Mouse (Mus musculus) ES-CJ7 (cell line): ENCODE measurements around the gene Nob1.

ENCODE experiments used
- DNase-seq: peaks from one replicate; pipeline ENCODE4 v3.0.0; 2011; ENCODE audit warnings: low read depth, low spot score

The Nob1 gene

GRCm38 (mm10) chr8:107424597-107425229 is at the start of gene Nob1:
TSS of gene Nob1 (minus strand) at chr8:107425051.
- DNase-seq, result peak; percentile 99

GRCm38 (mm10) chr8:107473369-107473768 is 48.5 kb upstream of the Nob1 start:
- DNase-seq, result no peak

GRCm38 (mm10) chr8:107472403-107473100 is 47.7 kb upstream of the Nob1 start:
- DNase-seq, result no peak

DNA sequence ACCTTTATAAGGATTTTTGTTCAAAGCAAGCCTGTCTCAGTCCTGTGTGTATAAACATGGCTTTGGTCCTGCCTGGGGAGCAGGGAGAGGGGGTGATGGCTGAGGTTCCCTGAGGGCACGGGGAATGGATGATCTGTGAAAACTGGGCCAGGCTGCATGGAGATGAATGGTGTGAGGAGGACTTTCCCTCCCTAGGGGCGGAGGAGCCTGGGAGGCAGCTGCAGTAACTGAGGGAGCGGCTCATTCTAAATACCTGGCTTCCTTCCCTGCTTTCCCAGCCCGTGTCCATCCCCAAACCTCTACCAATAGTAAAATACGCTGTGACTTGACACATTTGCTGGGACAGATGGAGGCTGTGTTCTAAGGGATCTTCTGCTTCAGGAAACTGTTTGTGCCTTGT is 45.5 kb upstream of the Nob1 start:
- DNase-seq, result no peak

DNA sequence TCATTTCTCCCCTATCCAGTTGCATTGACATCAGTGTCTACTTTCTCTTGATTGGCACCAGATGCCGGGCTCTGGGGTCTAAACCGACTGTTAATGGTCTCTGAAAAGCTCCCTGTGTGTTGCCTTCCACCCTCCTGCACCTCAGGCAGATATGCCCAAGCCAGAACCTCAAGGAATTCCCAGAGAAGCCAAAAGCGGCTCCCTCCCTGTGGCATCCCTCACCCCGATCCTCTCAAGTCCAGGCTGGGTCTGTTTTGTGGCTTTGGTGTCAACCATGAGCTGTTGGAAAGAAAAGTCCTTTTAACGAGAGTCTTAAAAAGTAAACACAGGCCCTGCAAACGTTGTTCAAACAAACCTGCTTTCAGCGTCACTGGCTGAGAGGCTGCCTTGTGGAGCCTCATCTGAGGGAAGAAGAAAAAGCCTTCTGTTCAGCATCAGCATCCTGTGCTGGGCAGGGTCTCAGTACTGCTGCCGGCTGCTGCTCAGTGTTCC is 44.0 kb upstream of the Nob1 start:
- no peak for DNase-seq

DNA sequence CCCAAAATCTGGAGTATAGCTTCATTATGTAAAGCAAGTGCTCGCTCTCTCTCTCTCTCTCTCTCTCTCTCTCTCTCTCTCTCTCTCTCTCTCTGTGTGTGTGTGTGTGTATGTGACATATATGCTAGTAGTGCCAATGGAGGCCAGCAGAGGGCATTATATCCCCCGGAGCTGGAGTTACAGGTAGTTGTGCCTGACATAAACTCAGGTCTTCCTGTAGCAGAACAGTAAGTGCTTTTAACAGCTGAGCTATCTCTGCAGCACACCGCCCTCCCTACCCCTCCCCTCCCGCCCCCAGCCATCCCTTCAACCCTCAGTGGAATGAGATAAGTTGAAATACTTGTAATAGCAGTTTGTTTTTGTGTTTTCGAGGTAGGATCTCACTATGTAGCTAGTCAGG is 41.8 kb upstream of the Nob1 start:
- peak; percentile 78 for DNase-seq

DNA sequence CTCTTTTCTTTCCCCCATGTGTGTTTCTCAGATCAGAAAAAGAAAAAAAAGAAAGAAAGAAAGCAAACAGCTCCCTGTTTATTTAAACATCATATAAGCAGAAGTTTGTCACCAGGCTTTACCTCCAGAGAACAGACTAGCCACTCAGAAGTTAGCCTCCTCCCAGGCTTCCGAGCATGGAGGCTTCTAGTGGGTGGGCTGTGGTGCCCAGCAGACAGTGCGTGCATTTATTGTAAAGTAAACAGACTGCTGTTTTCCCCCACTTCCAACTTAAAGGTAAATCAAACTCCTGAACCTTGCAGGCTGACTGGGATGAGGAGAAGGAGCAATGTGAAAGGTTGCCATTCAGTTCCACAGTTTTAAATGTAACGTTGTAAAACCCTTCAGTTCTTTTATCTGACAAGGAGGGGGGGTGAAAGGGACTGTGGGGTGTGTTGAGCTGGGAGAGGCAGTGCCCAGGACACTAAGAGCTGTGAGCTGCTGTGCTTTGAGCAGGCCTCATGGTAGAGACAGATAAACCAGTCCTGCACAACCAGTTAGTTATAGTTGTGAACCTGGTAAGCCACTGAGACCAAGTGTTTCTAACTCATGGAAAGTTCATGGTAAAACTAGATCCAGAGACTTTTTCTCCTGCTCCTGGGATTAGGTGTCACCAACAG is 40.6 kb upstream of the Nob1 start:
- no peak for DNase-seq

- no peak for DNase-seq
These were observed 37.6 kb upstream of the Nob1 start for GRCm38 (mm10) chr8:107462423-107462822.

GRCm38 (mm10) chr8:107458281-107458680 is 33.4 kb upstream of the Nob1 start:
- no peak for DNase-seq

DNA sequence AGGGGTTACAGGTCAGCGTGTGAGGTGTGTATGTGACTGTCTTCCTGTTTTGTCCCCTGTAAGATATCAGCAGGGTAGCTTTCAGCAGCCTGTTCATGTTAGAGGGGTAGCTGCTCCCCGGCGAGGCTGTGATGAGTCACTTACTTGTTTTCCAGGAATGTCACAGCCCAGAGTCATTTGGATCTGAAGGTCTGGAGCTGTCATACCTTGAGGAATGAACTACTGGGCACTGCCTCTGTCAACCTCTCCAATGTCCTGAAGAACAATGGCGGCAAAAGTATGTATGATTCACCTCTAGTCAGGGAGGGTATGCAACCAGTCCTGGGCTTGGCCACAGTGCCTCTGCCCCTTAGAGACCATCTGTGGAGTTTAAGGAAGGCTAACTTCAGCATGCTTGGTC is 32.9 kb upstream of the Nob1 start:
- DNase-seq, result no peak

DNA sequence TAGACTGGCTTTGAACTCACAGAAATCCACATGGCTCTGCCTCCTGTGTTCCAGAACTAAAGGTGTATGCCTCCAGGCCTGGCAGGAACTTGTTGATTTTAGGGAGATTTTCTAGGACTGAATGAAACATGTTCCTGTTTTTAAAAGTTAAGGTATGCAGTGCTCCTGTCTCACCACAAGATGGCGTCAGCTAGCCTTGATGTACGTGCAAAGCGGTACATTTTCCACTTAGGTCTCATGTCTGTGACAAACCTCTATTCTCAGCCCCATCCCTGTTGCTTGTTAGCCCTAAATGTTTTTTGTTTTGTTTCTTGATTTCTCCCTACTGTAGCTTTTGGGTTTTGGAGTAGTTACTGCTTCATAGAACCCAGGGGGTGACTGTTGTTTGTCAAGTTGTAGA is 30.4 kb upstream of the Nob1 start:
- DNase-seq, result peak; percentile 76

- DNase-seq, result no peak
These were observed 28.5 kb upstream of the Nob1 start for GRCm38 (mm10) chr8:107453386-107453785.

DNA sequence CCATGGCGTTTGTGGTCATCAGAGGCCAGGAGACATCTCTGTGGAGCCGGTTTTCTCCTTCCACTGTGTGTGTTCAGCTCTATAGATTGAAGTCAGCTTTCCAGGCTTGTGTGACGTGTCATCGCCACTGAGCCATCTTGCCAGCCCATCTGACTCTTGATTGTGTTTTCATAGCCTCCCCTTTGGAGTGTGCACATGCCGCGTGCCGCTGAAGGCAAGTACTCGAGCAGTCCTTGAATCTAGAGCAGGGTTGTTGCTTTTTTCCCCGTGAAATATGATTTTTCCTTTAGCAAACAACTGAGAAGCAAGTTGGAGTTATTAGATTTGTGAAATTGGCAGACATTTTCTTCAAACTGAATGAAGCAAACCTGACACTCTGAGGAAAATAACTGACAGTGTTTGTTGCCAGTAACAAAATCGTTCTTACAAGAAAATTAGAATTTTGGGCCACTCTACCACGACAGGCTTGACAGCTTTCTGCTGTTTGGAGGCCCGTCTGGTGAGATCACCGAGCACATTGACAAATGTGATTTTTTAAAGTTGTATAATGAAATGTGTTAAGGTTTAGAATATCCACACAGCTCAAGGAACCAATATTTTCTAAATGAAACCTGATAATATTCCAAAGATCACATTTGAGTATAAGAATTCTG is 26.7 kb upstream of the Nob1 start:
- DNase-seq, result no peak

DNA sequence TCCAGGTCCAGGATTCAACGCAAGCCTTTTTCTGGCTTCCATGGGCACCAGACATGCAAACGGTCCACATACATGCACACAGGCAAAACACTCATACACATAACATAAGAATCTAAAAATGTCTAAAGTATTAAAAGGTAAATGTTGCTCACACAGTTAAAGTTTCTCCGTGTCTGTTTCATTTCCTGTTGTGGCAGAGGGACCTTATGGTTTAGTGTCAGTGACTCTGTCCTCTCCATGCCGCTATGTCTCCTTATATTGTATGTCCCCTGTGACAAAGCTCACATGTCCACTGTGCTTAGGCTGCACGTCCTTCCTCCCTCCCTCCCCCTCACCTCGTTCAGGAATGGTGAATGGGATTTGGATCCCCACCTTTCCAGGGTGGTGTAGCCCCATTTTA is 24.8 kb upstream of the Nob1 start:
- no peak for DNase-seq

DNA sequence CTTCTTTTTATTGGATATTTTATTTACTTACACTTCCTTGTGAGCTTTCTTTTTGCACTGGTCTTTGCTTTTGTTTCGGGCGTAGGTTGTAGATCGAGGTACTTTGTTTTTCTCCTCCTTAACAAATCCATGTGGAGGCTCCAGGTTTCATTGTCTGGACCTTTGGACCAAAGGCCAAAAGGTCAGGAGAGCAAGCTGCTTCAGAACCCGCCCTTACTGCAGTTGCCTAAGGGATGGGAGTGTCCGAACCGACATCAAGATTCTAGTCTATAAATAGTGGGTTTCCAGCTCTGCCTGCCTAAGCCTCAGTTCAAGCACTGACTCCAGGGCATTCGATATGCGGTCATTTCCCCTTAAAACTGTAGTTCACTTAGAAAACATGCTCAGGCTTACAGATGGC is 24.3 kb upstream of the Nob1 start:
- peak; percentile 88 for DNase-seq

GRCm38 (mm10) chr8:107448382-107448889 is 23.6 kb upstream of the Nob1 start:
- DNase-seq, result no peak

DNA sequence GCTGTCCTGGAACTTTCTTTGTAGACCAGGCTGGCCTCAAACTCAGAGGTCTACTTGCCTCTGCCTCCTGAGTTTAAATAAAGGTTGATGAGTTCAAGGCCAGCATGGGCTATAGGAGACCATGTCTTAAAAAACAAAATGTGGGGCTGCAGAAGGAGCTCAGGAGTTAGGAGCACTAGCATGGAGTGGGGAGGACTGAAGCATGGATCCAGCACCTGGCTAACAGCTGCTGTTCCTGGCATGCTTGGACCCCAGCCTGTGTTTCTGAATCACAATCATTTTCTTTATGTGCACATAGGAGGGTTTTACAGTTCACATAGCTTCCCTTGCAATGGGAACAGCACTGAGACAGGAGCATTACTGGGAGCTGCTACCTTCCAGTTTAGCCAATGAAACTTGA is 22.9 kb upstream of the Nob1 start:
- DNase-seq, result no peak

DNA sequence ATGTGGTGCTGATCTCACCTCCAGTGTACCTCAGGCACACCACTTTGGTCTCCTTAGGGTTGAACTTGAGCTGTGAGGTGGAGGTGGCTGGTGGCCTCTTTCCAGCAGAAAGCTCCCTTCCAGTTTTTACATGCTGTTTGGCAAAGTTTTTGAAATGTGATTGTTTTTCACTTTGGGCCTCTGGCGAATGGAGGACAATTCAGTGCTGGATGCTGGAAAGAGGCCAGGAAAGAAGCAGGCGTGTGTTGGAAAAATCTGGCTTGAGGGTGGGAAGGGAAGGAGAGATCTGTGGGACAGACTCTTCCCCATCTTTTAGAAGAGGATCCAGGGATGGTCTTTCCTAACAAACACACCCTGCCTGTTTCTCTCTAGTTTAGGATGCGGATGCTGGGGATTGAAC is 19.8 kb upstream of the Nob1 start:
- no peak for DNase-seq

DNA sequence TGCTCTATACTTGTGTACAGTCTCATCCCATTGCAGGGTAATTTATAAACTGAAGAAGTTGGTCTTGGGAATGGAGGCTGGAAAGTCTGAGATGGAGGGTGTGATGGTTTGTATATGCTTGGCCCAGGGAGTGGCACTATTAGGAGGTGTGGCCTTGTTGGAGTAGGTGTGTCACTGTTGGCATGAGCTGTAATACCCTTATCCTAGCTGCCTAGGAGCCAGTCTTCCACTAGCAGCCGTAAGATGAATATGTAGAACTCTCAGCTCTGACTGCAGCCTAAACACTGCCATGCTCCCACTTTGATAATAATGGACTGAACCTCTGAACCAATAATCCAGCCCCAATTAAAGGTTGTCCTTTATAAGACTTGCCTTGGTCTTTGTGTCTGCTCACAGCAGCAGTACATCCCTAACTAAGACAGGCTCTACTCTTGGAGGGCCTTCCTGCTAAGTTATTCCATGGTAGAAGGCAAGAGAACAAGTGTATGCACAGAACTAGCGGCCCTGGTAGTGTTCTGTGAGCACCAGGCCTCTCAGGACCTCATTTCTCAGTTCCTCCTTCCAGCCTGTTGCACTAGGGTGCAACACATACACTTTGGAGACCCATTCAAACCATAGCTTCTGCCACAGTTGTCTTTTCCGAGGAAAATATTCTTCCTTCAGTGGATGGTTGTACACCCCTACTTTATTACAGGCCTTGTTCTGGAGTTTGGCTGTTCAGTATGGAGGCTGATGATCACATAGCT is 15.2 kb upstream of the Nob1 start:
- DNase-seq, result no peak

GRCm38 (mm10) chr8:107437711-107438110 is 12.9 kb upstream of the Nob1 start:
- no peak for DNase-seq

- peak; percentile 69 for DNase-seq
These were observed 12.1 kb upstream of the Nob1 start for GRCm38 (mm10) chr8:107436841-107437421.
